Mouse (Mus musculus) layer of hippocampus, postnatal 25 days (tissue): ENCODE data around the gene Zdhhc22. TPM values are rescaled to one million over a fixed set of nuclear protein-coding genes. Genes with fewer than 3 reads are reported as not detected.

Experiments
- DNase-seq, 2 experiments: peaks; one replicate each; pipeline ENCODE4 v3.0.0; 2022; ENCODE audit warnings: mixed read lengths in 2 of 2, low spot score in 1 of 2; ENCODE audit errors: extremely low spot score in 1 of 2
- microRNA-seq, 2 experiments: library from miRNA; unstranded; fragments of <30 nt; microRNA quantifications; one replicate each; pipeline ENCODE4 v1.2.0; 2021
- total RNA-seq, 2 experiments: library from RNA; stranded (reverse); gene quantifications; 2 replicates each; pipeline ENCODE4 v1.2.3; 2021

Gene Zdhhc22
- total RNA-seq, 2 experiments from 2014 or later, result 10.3 to 10.9 TPM

GRCm38 (mm10) chr12:86941734-86942486 lies 48.3 kb downstream of the Zdhhc22 start:
- no peak for DNase-seq

DNA sequence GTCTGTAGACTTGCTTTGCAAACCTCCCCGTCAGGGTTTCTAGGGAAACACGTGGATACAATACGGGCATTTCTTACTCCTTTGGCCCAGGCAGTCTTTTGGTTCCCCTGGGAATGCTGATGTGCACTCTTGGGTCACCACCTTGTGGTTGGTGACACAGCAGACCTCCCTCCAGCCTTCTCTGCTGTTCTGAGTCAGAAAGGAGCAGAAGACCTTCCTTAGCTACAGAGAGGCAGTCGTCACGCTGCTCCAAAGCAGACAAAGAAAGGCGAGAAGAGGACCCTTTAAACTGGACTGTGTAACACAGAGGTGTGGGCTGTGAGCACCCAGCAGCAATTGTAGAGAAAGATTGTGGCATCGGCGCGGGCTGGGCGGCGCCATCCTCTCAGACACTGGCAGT lies 49.1 kb downstream of the Zdhhc22 start:
- DNase-seq, result no peak

DNA sequence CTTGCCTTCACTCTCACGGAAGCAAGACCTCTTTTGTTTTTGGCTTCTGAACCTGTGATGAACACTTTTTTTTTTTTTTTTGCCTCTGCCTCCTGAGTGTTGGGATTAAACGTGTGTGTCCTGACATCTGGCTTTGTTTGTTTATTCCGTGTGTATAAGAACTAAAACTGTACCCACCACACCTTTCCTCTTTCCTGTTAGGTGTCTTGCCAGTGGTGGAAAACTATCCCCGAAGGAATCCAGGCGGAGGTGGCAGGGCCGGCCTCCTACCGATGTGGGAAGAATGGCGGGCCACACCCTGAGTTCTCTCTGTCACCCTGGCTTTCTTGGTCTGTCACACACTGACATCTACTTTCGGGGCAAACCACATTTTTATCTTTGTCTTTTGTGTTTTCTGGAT lies 51.7 kb downstream of the Zdhhc22 start:
- DNase-seq, result no peak

DNA sequence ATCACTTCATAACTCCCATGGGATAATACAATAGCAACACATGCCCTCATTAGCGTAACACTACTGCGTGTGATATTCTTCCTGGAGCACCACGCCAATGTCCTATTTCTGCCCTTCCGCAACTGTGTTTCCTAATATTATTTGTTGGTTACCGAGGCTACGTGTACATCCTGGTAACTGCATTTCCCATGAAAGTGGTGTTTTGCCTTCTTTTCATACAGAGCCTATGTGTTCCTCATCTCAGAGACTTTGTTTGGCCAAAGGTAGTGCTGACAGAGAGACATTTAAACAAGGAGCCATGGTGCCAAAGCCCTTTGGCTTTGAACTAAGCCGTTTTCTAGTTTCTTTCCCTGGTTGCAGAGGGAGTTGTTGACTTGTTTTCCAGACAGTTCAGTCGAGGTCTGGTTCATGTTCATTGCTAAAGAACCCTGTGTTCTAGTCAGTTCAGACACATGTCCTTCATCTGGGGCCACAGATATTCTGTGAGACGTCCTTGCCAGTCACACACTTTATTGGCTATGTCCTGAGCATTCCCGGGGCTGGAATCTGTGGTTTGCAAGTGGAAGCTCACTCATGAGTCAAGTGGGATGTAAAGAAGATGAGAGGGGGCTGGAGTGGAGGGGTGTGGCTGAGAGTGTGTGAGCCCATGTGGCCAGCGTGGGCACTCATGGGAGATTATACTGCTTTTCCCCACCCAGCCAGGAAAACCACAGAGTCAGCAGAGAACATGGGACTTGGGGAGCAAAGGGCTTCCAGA lies 53.5 kb downstream of the Zdhhc22 start:
- no peak for DNase-seq

DNA sequence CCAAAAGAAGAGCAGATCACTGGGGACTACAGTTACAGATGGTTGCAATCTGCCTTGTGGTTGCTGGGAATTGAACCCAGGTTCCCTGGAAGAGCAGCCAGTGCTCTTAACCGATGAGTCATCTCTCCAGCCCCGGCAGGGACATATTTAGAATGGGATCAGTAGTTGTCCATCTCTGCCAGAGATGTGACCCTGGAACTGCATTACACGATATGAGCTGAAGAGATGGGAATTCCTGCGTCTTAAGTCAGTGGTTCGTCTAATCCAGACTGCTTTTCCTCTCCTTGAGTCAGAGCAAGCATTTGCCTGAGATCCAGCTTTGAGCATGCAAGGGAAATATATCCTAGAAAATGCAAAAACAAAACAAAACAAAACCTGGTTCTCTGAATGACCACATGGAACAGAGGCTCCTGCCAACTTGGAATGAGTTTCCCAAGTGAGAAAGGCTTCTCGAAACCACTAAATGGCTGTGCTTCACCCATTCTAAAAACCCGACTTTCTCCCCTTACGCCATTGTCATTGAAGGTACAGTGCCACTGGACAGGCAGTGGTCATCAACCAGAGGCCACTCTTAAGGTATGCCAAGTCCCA lies 54.4 kb downstream of the Zdhhc22 start:
- DNase-seq, result no peak

DNA sequence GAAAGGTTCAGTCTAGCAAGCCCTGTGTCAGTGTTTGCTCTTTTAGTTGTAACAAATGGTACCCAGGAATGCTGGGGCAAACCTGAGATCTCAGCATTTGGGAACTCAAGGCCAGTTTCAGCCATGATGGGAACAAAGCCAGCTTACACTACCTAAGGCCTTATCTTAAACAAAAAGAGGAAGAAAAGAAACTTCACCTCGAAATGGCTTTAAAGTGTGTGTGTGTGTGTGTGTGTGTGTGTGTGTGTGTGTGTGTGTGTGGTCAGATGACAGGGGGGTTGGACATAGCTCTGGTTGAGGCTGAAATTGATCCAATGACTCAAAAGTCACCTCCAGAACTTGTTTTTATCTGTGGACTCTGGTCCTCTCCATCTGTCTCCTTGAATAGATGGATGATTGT lies 55.5 kb downstream of the Zdhhc22 start:
- DNase-seq, result no peak

DNA sequence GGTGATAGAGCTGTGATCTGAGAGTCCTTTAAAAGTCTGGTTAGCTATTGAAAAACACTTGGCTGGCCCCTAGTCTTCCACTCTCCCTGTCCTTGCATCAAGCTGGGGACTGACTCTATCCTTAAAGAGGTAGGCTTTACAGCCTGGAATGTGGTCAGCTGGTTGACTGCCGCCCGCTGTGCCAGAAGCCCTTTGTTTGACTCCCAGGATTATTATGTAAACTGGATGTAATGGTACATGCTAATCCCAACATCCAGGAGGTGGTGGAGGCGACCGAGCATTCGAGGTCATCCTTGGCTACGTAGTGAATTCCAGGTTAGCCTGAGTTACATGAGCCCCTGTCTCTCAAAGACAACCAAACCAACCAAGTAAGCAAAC lies 57.7 kb downstream of the Zdhhc22 start:
- DNase-seq, result no peak

GRCm38 (mm10) chr12:86931919-86932574 lies 58.2 kb downstream of the Zdhhc22 start:
- no peak for DNase-seq

DNA sequence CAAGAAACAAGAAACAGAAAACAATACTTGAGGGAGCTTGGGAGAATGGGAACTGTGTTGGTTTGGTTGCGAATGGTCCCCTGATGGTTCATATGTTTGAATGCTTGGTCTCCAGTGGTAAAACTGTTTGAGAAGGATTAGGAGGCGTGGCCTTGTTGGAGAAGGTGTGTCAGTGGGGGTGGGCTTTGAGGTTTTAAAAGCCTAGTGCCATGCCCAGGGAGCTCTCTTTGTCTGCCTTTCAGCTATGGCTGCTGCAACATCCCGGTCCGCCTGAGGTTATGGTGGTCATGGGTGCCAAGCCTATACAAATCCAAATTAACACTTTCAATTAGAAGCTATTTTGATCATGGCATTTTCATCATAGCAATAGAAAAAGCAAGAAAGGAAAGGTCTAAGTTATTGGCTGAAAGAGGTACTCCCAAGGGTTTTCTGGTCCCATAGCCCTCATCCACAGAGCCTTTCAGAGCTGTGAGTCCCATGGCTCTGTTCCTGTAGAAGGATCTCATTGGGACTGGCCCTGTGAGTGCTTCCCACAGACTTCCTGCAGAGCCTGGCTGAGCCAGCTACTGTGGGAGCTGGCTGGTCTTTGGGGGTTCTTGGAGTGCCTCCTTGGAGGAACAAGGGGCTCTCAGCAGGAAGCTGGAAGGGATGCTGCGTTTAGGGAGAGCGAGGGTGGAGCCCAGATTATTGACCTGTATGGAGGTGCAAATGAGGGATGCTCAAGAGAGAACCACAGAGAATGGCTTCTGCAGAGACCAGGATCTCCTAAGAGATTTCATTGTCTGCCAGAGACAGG lies 59.1 kb downstream of the Zdhhc22 start:
- DNase-seq, result no peak

Small RNA genes lying within 50 kb of the gene (microRNA-seq; reads per million reads assigned to microRNA genes)
- 0 reads per million in 2 experiments for gene Gm25847

Other genes with a start within 250 kb of the Zdhhc22 start
- 10 to 100 TPM; 68.0 to 70.8 TPM for gene Irf2bpl, start 105.6 kb downstream of the Zdhhc22 start, total RNA-seq
- 10 to 100 TPM; 62.0 to 74.2 TPM for gene Cipc, start 43.4 kb downstream of the Zdhhc22 start, total RNA-seq
- gene Tmem63c, start 30.9 kb upstream of the Zdhhc22 start, total RNA-seq, result 10 to 100 TPM; 32.4 to 35.6 TPM
- gene Ngb, start 112.1 kb upstream of the Zdhhc22 start, total RNA-seq, result 1 to 10 TPM; 2.0 to 2.2 TPM
- gene Gstz1, start 156.7 kb upstream of the Zdhhc22 start, total RNA-seq, result 10 to 100 TPM; 45.3 to 47.7 TPM
- 10 to 100 TPM; 17.5 to 19.2 TPM for gene Pomt2, start 157.5 kb upstream of the Zdhhc22 start, total RNA-seq
- 1 to 10 TPM; 2.2 to 3.9 TPM for gene Samd15, start 209.3 kb upstream of the Zdhhc22 start, total RNA-seq
- gene Tmed8, start 210.0 kb upstream of the Zdhhc22 start, total RNA-seq, result 10 to 100 TPM; 27.6 to 28.9 TPM
- 1 to 10 TPM; 1.6 to 1.7 TPM for gene Noxred1, start 248.3 kb upstream of the Zdhhc22 start, total RNA-seq